Mouse (Mus musculus) heart, embryonic 10.5 days (tissue): ENCODE measurements at regions not wholly inside any gene's neighbourhood (a gene's known extent, or its start where the extent isn't known, plus 50 kb on each side); places are given as distances from the start of the nearest gene placed in this dataset.

Experiments
- DNase-seq: peaks from one replicate; pipeline ENCODE4 v3.0.0-alpha.2; 2017; ENCODE audit warnings: low spot score
- H3K27ac ChIP-seq: fragments of 300-500 bp; sonication (generic); 2 replicates; pipeline ENCODE4 v1.5.1; 2016; ENCODE audit warnings: mild to moderate bottlenecking
- H3K27me3 ChIP-seq: fragments of 300-500 bp; sonication (generic); 2 replicates; pipeline ENCODE4 v1.6.1; 2016; ENCODE audit warnings: mild to moderate bottlenecking; ENCODE audit not compliant: poor library complexity, insufficient read depth, severe bottlenecking
- H3K36me3 ChIP-seq: fragments of 300-500 bp; sonication (generic); 2 replicates; pipeline ENCODE4 v1.6.1; 2016; ENCODE audit warnings: mild to moderate bottlenecking, moderate library complexity
- H3K4me1 ChIP-seq: fragments of 300-500 bp; sonication (generic); 2 replicates; pipeline ENCODE4 v1.6.1; 2016; ENCODE audit warnings: mild to moderate bottlenecking
- H3K4me3 ChIP-seq: fragments of 300-500 bp; sonication (generic); 2 replicates; pipeline ENCODE4 v1.5.1; 2016; ENCODE audit warnings: mild to moderate bottlenecking, moderate library complexity
- H3K9me3 ChIP-seq: fragments of 300-500 bp; sonication (generic); 2 replicates; pipeline ENCODE4 v1.6.1; 2016; ENCODE audit warnings: mild to moderate bottlenecking, moderate library complexity
- WGBS: fragments of 180-500 bp; shearing (Covaris S2); methylation state at CpG from one replicate; pipeline ENCODE4 v1.1.7; 2016; 5-methylcytosine and 5-hydroxymethylcytosine counted together

- Histone ChIP-seq H3K27me3 (no peaks in the 10 kb centered on the region), H3K9me3 (no peaks in the 10 kb centered on the region), H3K36me3 (no peaks in the 10 kb centered on the region), H3K4me3 (no peak overlapping the region), H3K27ac (no peak overlapping the region), H3K4me1 (no peaks in the 10 kb centered on the region)
- no peak for DNase-seq
- 91% methylated on average over 3 of the region's 3 CpGs for WGBS
Measured at GRCm38 (mm10) chr4:7422787-7423186, 816.1 kb downstream of the Car8 start.

- H3K36me3 ChIP-seq: no peaks in the 10 kb centered on the region
- WGBS: 67% methylated on average over 2 of the region's 2 CpGs
Measured at GRCm38 (mm10) chr4:7414301-7414700, 824.5 kb downstream of the Car8 start.

GRCm38 (mm10) chr4:7392696-7393095 lies 846.1 kb downstream of the Car8 start:
- Histone ChIP-seq H3K27ac (no peak overlapping the region), H3K4me1 (no peaks in the 10 kb centered on the region), H3K27me3 (no peaks in the 10 kb centered on the region), H3K36me3 (no peaks in the 10 kb centered on the region), H3K9me3 (no peaks in the 10 kb centered on the region), H3K4me3 (no peak overlapping the region)
- no peak for DNase-seq
- 65% methylated on average over 1 of the region's 1 CpGs for WGBS

More at GRCm38 (mm10) chr4:7414301-7414700, 824.5 kb downstream of the Car8 start:
- Histone ChIP-seq H3K27me3 (no peaks in the 10 kb centered on the region), H3K27ac (no peak overlapping the region), H3K9me3 (no peaks in the 10 kb centered on the region), H3K4me3 (no peak overlapping the region), H3K4me1 (no peaks in the 10 kb centered on the region)
- DNase-seq: no peak

- WGBS: 79% methylated on average over 7 of the region's 7 CpGs
- Histone ChIP-seq H3K9me3 (no peaks in the 10 kb centered on the region), H3K27ac (no peak overlapping the region), H3K36me3 (no peaks in the 10 kb centered on the region), H3K4me1 (no peaks in the 10 kb centered on the region), H3K27me3 (no peaks in the 10 kb centered on the region), H3K4me3 (no peak overlapping the region)
- DNase-seq: no peak
Measured at GRCm38 (mm10) chr4:7391596-7391995, 847.2 kb downstream of the Car8 start.

- no peaks in the 10 kb centered on the region for H3K36me3 ChIP-seq
- H3K9me3 ChIP-seq: no peaks in the 10 kb centered on the region
- no peaks in the 10 kb centered on the region for H3K27me3 ChIP-seq
- no peaks in the 10 kb centered on the region for H3K4me1 ChIP-seq
- no peak overlapping the region for H3K4me3 ChIP-seq
- no peak for DNase-seq
- no peak overlapping the region for H3K27ac ChIP-seq
Measured at GRCm38 (mm10) chr4:7385069-7385468, 853.8 kb downstream of the Car8 start.

GRCm38 (mm10) chr4:7379996-7380395 lies 858.8 kb downstream of the Car8 start:
- H3K9me3 ChIP-seq: no peaks in the 10 kb centered on the region
- H3K36me3 ChIP-seq: no peaks in the 10 kb centered on the region
- no peaks in the 10 kb centered on the region for H3K27me3 ChIP-seq
- no peak overlapping the region for H3K27ac ChIP-seq
- WGBS: 51% methylated on average over 2 of the region's 2 CpGs
- no peak for DNase-seq
- no peaks in the 10 kb centered on the region for H3K4me1 ChIP-seq
- no peak overlapping the region for H3K4me3 ChIP-seq

GRCm38 (mm10) chr4:7364238-7365040 lies 874.4 kb downstream of the Car8 start:
- no peaks in the 10 kb centered on the region for H3K9me3 ChIP-seq
- no peak overlapping the region for H3K4me3 ChIP-seq
- 80% methylated on average over 3 of the region's 3 CpGs for WGBS
- no peak for DNase-seq
- H3K27me3 ChIP-seq: no peaks in the 10 kb centered on the region
- no peaks in the 10 kb centered on the region for H3K4me1 ChIP-seq
- H3K27ac ChIP-seq: no peak overlapping the region
- H3K36me3 ChIP-seq: no peaks in the 10 kb centered on the region

GRCm38 (mm10) chr4:7363508-7363907 lies 875.3 kb downstream of the Car8 start:
- DNase-seq: no peak
- Histone ChIP-seq H3K4me1 (no peaks in the 10 kb centered on the region), H3K27me3 (no peaks in the 10 kb centered on the region), H3K27ac (no peak overlapping the region), H3K36me3 (no peaks in the 10 kb centered on the region), H3K9me3 (no peaks in the 10 kb centered on the region), H3K4me3 (no peak overlapping the region)
- 79% methylated on average over 2 of the region's 2 CpGs for WGBS

GRCm38 (mm10) chr4:7356202-7356601 lies 882.6 kb downstream of the Car8 start:
- WGBS: 86% methylated on average over 3 of the region's 3 CpGs
- H3K36me3 ChIP-seq: no peaks in the 10 kb centered on the region
- DNase-seq: no peak
- no peak overlapping the region for H3K4me3 ChIP-seq
- H3K4me1 ChIP-seq: no peaks in the 10 kb centered on the region
- no peak overlapping the region for H3K27ac ChIP-seq
- H3K27me3 ChIP-seq: no peaks in the 10 kb centered on the region
- no peaks in the 10 kb centered on the region for H3K9me3 ChIP-seq

- Histone ChIP-seq H3K4me3 (no peak overlapping the region), H3K9me3 (no peaks in the 10 kb centered on the region), H3K27ac (no peak overlapping the region), H3K4me1 (no peaks in the 10 kb centered on the region), H3K27me3 (no peaks in the 10 kb centered on the region), H3K36me3 (no peaks in the 10 kb centered on the region)
- WGBS: 68% methylated on average over 1 of the region's 1 CpGs
- no peak for DNase-seq
Measured at GRCm38 (mm10) chr4:7347317-7347716, 891.5 kb downstream of the Car8 start.

GRCm38 (mm10) chr4:7341159-7341558 lies 897.7 kb downstream of the Car8 start:
- Histone ChIP-seq H3K27ac (no peak overlapping the region), H3K9me3 (no peaks in the 10 kb centered on the region), H3K4me3 (no peak overlapping the region), H3K4me1 (no peaks in the 10 kb centered on the region), H3K27me3 (no peaks in the 10 kb centered on the region), H3K36me3 (no peaks in the 10 kb centered on the region)
- DNase-seq: no peak
- 81% methylated on average over 1 of the region's 1 CpGs for WGBS

GRCm38 (mm10) chr4:7314261-7314660 lies 924.6 kb downstream of the Car8 start:
- no peak for DNase-seq
- no peaks in the 10 kb centered on the region for H3K27me3 ChIP-seq
- H3K36me3 ChIP-seq: no peaks in the 10 kb centered on the region
- no peak overlapping the region for H3K27ac ChIP-seq
- 57% methylated on average over 4 of the region's 4 CpGs for WGBS
- no peak overlapping the region for H3K4me3 ChIP-seq
- no peaks in the 10 kb centered on the region for H3K4me1 ChIP-seq
- no peaks in the 10 kb centered on the region for H3K9me3 ChIP-seq

- Histone ChIP-seq H3K27ac (no peak overlapping the region), H3K9me3 (no peaks in the 10 kb centered on the region), H3K27me3 (no peaks in the 10 kb centered on the region), H3K4me1 (no peaks in the 10 kb centered on the region), H3K36me3 (no peaks in the 10 kb centered on the region), H3K4me3 (no peak overlapping the region)
- no peak for DNase-seq
- WGBS: 72% methylated on average over 2 of the region's 2 CpGs
Measured at GRCm38 (mm10) chr4:7313219-7313618, 925.6 kb downstream of the Car8 start.

- 79% methylated on average over 1 of the region's 1 CpGs for WGBS
- DNase-seq: no peak
- H3K27me3 ChIP-seq: no peaks in the 10 kb centered on the region
- no peak overlapping the region for H3K4me3 ChIP-seq
- H3K27ac ChIP-seq: no peak overlapping the region
- no peaks in the 10 kb centered on the region for H3K4me1 ChIP-seq
- no peaks in the 10 kb centered on the region for H3K9me3 ChIP-seq
- no peaks in the 10 kb centered on the region for H3K36me3 ChIP-seq
Measured at GRCm38 (mm10) chr4:7312160-7312559, 926.7 kb downstream of the Car8 start.
